ENCODE assay signal across 13 mouse cellular contexts in genomic region chr14:8329552-8329951, GRCm38 (mm10). TPM values are rescaled to one million over a fixed set of nuclear protein-coding genes. Genes with fewer than 3 reads are reported as not detected.
A peak's percentile ranks its signal among the peaks of the same experiment; 100 is the strongest.
DNase-seq lines count a peak whose midpoint lies in the region; ATAC-seq lines count a peak whose summit lies in the region.
"Had no signal": no experiment of that assay in that cellular context is flagged by ENCODE, and none has a peak within 500 bp of the region (broad histone marks: within the 10 kb centered on the region; RNA-seq: fewer than 3 reads in every experiment).

No protein-coding gene starts in this region.

- no peak overlapping the region for H3K9ac ChIP-seq in embryonic facial prominence, embryonic 14.5 days (ENCODE audit: low read depth, low read length)
- no peak overlapping the region for H3K9ac ChIP-seq in neural tube, embryonic 15.5 days (replicated peaks)
- no peak overlapping the region for H3K9ac ChIP-seq in intestine, embryonic 16.5 days (ENCODE audit: low read depth, low read length)
- H3K9ac ChIP-seq: liver, embryonic 15.5 days had no signal

- DNase-seq in embryonic facial prominence, embryonic 14.5 days (ENCODE audit: low spot score): peak; percentile 49
- DNase-seq in embryonic facial prominence, embryonic 10.5 days (ENCODE audit: low spot score): no peak
- DNase-seq in ovary, adult 18-20 months (ENCODE audit: low spot score): peak; percentile 5
- DNase-seq in ovary, postnatal 10 days (ENCODE audit: low spot score): no peak
- DNase-seq in lung, postnatal 10 days: peak; percentile 21
- DNase-seq: adrenal gland, postnatal 14 days; gastrocnemius, postnatal 36 days had no signal

- peaks cover 13% of the 10 kb centered on the region; the same call in 1 of the 2 replicates for H3K4me1 ChIP-seq in embryonic facial prominence, embryonic 14.5 days (ENCODE audit: control insufficient read depth, insufficient read depth, low read length)
- peaks cover 33% of the 10 kb centered on the region for H3K4me1 ChIP-seq in embryonic facial prominence, embryonic 10.5 days
- H3K4me1 ChIP-seq in neural tube, embryonic 15.5 days: peaks cover 5% of the 10 kb centered on the region
- 0 out of 2 replicates have a peak, but pooled peaks cover 4% of the 10 kb centered on the region for H3K4me1 ChIP-seq in intestine, embryonic 16.5 days (ENCODE audit: control insufficient read depth, insufficient read depth, low read length)
- H3K4me1 ChIP-seq: liver, embryonic 15.5 days had no signal

- peak; percentile 42 for ATAC-seq in embryonic facial prominence, embryonic 14.5 days (ENCODE audit: low read depth)
- peak; percentile 27; the same call in 1 of the 2 replicates for ATAC-seq in neural tube, embryonic 15.5 days (ENCODE audit: low FRiP score)
- no peak for ATAC-seq in intestine, embryonic 16.5 days
- no peak for ATAC-seq in megakaryocyte, adult 5-6 weeks (ENCODE audit: poor library complexity, severe bottlenecking)

- H3K27me3 ChIP-seq in embryonic facial prominence, embryonic 14.5 days (replicated peaks; ENCODE audit: control insufficient read depth, insufficient read depth, low read length): no peaks in the 10 kb centered on the region
- no peaks in the 10 kb centered on the region for H3K27me3 ChIP-seq in embryonic facial prominence, embryonic 10.5 days (replicated peaks; ENCODE audit: low read depth, poor library complexity, severe bottlenecking)
- H3K27me3 ChIP-seq in neural tube, embryonic 15.5 days (replicated peaks): no peaks in the 10 kb centered on the region
- H3K27me3 ChIP-seq in intestine, embryonic 16.5 days (replicated peaks; ENCODE audit: control insufficient read depth, insufficient read depth, low read length): no peaks in the 10 kb centered on the region
- H3K27me3 ChIP-seq: liver, embryonic 15.5 days had no signal

- no peak overlapping the region for H3K27ac ChIP-seq in embryonic facial prominence, embryonic 14.5 days (replicated peaks; ENCODE audit: low read depth, low read length)
- no peak overlapping the region for H3K27ac ChIP-seq in embryonic facial prominence, embryonic 10.5 days (replicated peaks)
- H3K27ac ChIP-seq in neural tube, embryonic 15.5 days (replicated peaks): no peak overlapping the region
- no peak overlapping the region for H3K27ac ChIP-seq in intestine, embryonic 16.5 days (ENCODE audit: low read length)
- H3K27ac ChIP-seq: liver, embryonic 15.5 days had no signal

- no peaks in the 10 kb centered on the region for H3K36me3 ChIP-seq in embryonic facial prominence, embryonic 14.5 days (ENCODE audit: control insufficient read depth, insufficient read depth, low read length)
- no peaks in the 10 kb centered on the region for H3K36me3 ChIP-seq in embryonic facial prominence, embryonic 10.5 days (replicated peaks)
- H3K36me3 ChIP-seq in neural tube, embryonic 15.5 days: no peaks in the 10 kb centered on the region
- H3K36me3 ChIP-seq in intestine, embryonic 16.5 days (ENCODE audit: control insufficient read depth, insufficient read depth, low read length): no peaks in the 10 kb centered on the region
- H3K36me3 ChIP-seq: liver, embryonic 15.5 days had no signal

- no peak overlapping the region for H3K4me2 ChIP-seq in embryonic facial prominence, embryonic 14.5 days (ENCODE audit: low read depth, low read length)
- H3K4me2 ChIP-seq in neural tube, embryonic 15.5 days: no peak overlapping the region
- H3K4me2 ChIP-seq in intestine, embryonic 16.5 days (ENCODE audit: low read depth, low read length): no peak overlapping the region
- H3K4me2 ChIP-seq: liver, embryonic 15.5 days had no signal

- no peak overlapping the region for H3K4me3 ChIP-seq in embryonic facial prominence, embryonic 14.5 days (ENCODE audit: low read depth, low read length)
- no peak overlapping the region for H3K4me3 ChIP-seq in embryonic facial prominence, embryonic 10.5 days
- H3K4me3 ChIP-seq in neural tube, embryonic 15.5 days (replicated peaks): no peak overlapping the region
- no peak overlapping the region for H3K4me3 ChIP-seq in intestine, embryonic 16.5 days (ENCODE audit: low read length)
- H3K4me3 ChIP-seq: liver, embryonic 15.5 days had no signal

- no peaks in the 10 kb centered on the region for H3K9me3 ChIP-seq in embryonic facial prominence, embryonic 14.5 days (ENCODE audit: control insufficient read depth, low read length)
- no peaks in the 10 kb centered on the region for H3K9me3 ChIP-seq in embryonic facial prominence, embryonic 10.5 days
- H3K9me3 ChIP-seq in neural tube, embryonic 15.5 days (replicated peaks): no peaks in the 10 kb centered on the region
- no peaks in the 10 kb centered on the region for H3K9me3 ChIP-seq in intestine, embryonic 16.5 days (ENCODE audit: control insufficient read depth, low read length)
- H3K9me3 ChIP-seq: liver, embryonic 15.5 days had no signal

- 63% methylated on average over 4 of the region's 4 CpGs for WGBS in embryonic facial prominence, embryonic 14.5 days
- WGBS in embryonic facial prominence, embryonic 10.5 days: 71% methylated on average over 4 of the region's 4 CpGs
- WGBS in neural tube, embryonic 15.5 days: 29% methylated on average over 4 of the region's 4 CpGs
- WGBS in intestine, embryonic 16.5 days: 68% methylated on average over 4 of the region's 4 CpGs

RNA-seq across cellular contexts. Expression of gene Fam107a, which starts 11.7 kb away (rescaled TPM):
- 0.85 and 1.5 TPM in 2 replicates for polyA plus RNA-seq in embryonic facial prominence, embryonic 14.5 days (2014; fragmentation: Nextera tagmentation; extraction: Ambion mirVana)
- polyA plus RNA-seq in embryonic facial prominence, embryonic 10.5 days (2016; fragmentation: Nextera tagmentation; extraction: Ambion mirVana): 1.1 and 1.6 TPM in 2 replicates
- 0.44 and 0.87 TPM in 2 replicates for polyA plus RNA-seq in neural tube, embryonic 15.5 days (2015; fragmentation: Nextera tagmentation; extraction: Ambion mirVana)
- 0.21 and 0.24 TPM in 2 replicates for polyA plus RNA-seq in intestine, embryonic 16.5 days (2015; fragmentation: Nextera tagmentation; extraction: Ambion mirVana)
- total RNA-seq in megakaryocyte, adult 5-6 weeks (2015): 0.09 TPM in 1 of 2 replicates, not detected in the other
- total RNA-seq in megakaryocyte, adult 5-6 weeks (2017): not detected in 2 replicates
- total RNA-seq: hematopoietic stem cell, adult 5-6 weeks had no signal

RNA-seq across cellular contexts. Expression of gene Oit1, which starts 49.0 kb away (rescaled TPM):
- polyA plus RNA-seq in embryonic facial prominence, embryonic 14.5 days (2014; fragmentation: Nextera tagmentation; extraction: Ambion mirVana): 1.5 and 1.9 TPM in 2 replicates
- 0.24 and 0.42 TPM in 2 replicates for polyA plus RNA-seq in embryonic facial prominence, embryonic 10.5 days (2016; fragmentation: Nextera tagmentation; extraction: Ambion mirVana)
- polyA plus RNA-seq in neural tube, embryonic 15.5 days (2015; fragmentation: Nextera tagmentation; extraction: Ambion mirVana): 1.3 TPM in 1 of 2 replicates, not detected in the other
- polyA plus RNA-seq in intestine, embryonic 16.5 days (2015; fragmentation: Nextera tagmentation; extraction: Ambion mirVana): 13.2 and 23.1 TPM in 2 replicates
- total RNA-seq in megakaryocyte, adult 5-6 weeks (2015): not detected in 2 replicates
- not detected in 2 replicates for total RNA-seq in megakaryocyte, adult 5-6 weeks (2017)
- total RNA-seq: adrenal gland, postnatal 14 days; gastrocnemius, postnatal 36 days; hematopoietic stem cell, adult 5-6 weeks; left cerebral cortex, adult 18-20 months had no signal
- polyA plus RNA-seq: liver, embryonic 15.5 days had no signal

Comparison
In these comparisons a context has a peak if more than half of its experiments do, and no peak if none do; other contexts are left out.
1. DNase-seq: peak in embryonic facial prominence, embryonic 14.5 days (single experiment), ovary, adult 18-20 months (single experiment) and lung, postnatal 10 days (single experiment); none in embryonic facial prominence, embryonic 10.5 days (single experiment) and ovary, postnatal 10 days (single experiment).
2. ATAC-seq: peak in embryonic facial prominence, embryonic 14.5 days (single experiment) and neural tube, embryonic 15.5 days (single experiment); none in intestine, embryonic 16.5 days (single experiment) and megakaryocyte, adult 5-6 weeks (single experiment).